Mouse (Mus musculus) heart, postnatal 0 days (tissue): ENCODE measurements at regions not wholly inside any gene's neighbourhood (a gene's known extent, or its start where the extent isn't known, plus 50 kb on each side); places are given as distances from the start of the nearest gene placed in this dataset.

Experiments used
- CTCF ChIP-seq: IDR thresholded peaks from 2 replicates; pipeline ENCODE4 v1.5.1; 2016; ENCODE audit warnings: antibody characterized with exemption, control low read depth, low read depth
- EP300 ChIP-seq: IDR thresholded peaks from 2 replicates; pipeline ENCODE4 v1.6.1; 2016; ENCODE audit warnings: antibody characterized with exemption, low read depth

DNA sequence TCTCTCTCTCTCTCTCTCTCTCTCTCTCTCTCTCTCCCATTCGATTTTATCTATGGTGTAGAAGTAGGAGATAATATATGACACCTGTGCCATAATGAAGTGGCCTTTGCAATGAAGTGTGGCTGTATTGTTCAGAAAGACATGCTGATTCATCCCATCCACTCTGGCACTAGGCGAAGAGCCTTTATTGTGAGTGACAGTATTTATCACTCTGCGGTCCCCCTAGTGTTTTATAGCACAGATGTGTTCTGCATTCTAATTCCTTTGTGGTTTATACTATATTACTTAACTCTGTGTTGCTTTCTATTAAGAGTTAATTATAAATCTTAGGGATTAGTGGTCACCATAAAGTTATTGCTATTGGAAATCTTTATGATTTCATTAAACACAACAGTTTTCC, 398.7 kb downstream of the Tmem38b start:
- TF ChIP-seq CTCF: no peak
- TF ChIP-seq EP300: no peak
